Mouse (Mus musculus) layer of hippocampus, adult 2 months (tissue): Measurements from ENCODE around the gene Cyp2d22. TPM values are rescaled to one million over a fixed set of nuclear protein-coding genes. Genes with fewer than 3 reads are reported as not detected.
A peak's percentile ranks its signal among the peaks of the same experiment; 100 is the strongest.

ENCODE experiments used
- DNase-seq, 2 experiments: peaks; one replicate each; pipeline ENCODE4 v3.0.0; 2022; ENCODE audit warnings: low spot score in 2 of 2
- H3K27ac ChIP-seq: fragments of 200-600 bp; 2 replicates; pipeline ENCODE4 v1.8.1; 2022
- H3K4me3 ChIP-seq: fragments of 200-600 bp; 2 replicates; pipeline ENCODE4 v1.8.1; 2022; ENCODE audit warnings: mild to moderate bottlenecking
- CTCF ChIP-seq: fragments of 200-600 bp; conservative IDR thresholded peaks from 2 replicates; pipeline ENCODE4 v1.8.1; 2022; ENCODE audit warnings: antibody characterized with exemption, mild to moderate bottlenecking, moderate library complexity
- total RNA-seq, 2 experiments: library from RNA; stranded (reverse); gene quantifications; 2 replicates each; pipeline ENCODE4 v1.2.3; 2021

Gene Cyp2d22
- total RNA-seq, 2 experiments from 2014 or later, result 43.0 to 53.8 TPM

- TF ChIP-seq CTCF, result peak; percentile 55
- Histone ChIP-seq H3K4me3 (peak overlapping the region; percentile 92), H3K27ac (peak overlapping the region; percentile 97)
- no peak for DNase-seq
Observed at GRCm38 (mm10) chr15:82346580-82347302, 33.3 kb downstream of the Cyp2d22 start.

GRCm38 (mm10) chr15:82345820-82346470, 34.1 kb downstream of the Cyp2d22 start:
- Histone ChIP-seq H3K27ac (peak overlapping the region; percentile 97), H3K4me3 (peak overlapping the region; percentile 92)
- no peak for TF ChIP-seq CTCF
- peak; percentile 96 to 98 for DNase-seq

- TF ChIP-seq CTCF, result no peak
Observed at GRCm38 (mm10) chr15:82344971-82345370, 35.1 kb downstream of the Cyp2d22 start.

GRCm38 (mm10) chr15:82343368-82344287, 36.4 kb downstream of the Cyp2d22 start:
- no peak for DNase-seq
- no peak overlapping the region for H3K4me3 ChIP-seq
- no peak overlapping the region for H3K27ac ChIP-seq
- no peak for TF ChIP-seq CTCF

More at GRCm38 (mm10) chr15:82344971-82345370, 35.1 kb downstream of the Cyp2d22 start:
- Histone ChIP-seq H3K27ac (no peak overlapping the region), H3K4me3 (no peak overlapping the region)
- no peak for DNase-seq

DNA sequence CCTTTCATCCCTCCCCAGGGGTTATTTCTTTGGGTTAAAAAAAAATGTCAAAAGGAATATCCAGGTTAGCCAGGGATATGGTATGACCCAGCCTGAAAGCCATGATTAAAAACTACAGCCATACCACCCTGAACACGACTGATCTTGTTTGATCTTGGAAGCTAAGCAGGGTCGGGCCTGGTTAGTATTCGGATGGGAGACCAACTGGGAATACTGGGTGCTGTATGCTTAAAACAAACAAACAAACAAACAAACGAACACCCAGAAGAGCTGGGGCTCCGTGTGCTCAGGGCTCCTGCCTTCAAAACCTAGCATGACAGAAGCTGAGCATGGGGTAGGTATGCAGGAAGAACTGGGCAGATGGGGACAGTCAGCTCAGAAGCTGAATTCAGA, 37.5 kb downstream of the Cyp2d22 start:
- no peak overlapping the region for H3K4me3 ChIP-seq
- H3K27ac ChIP-seq, result no peak overlapping the region
- no peak for TF ChIP-seq CTCF
- no peak for DNase-seq

- DNase-seq, result no peak
- no peak for TF ChIP-seq CTCF
- H3K27ac ChIP-seq, result no peak overlapping the region
- H3K4me3 ChIP-seq, result no peak overlapping the region
Observed at GRCm38 (mm10) chr15:82341675-82342542, 38.2 kb downstream of the Cyp2d22 start.

- no peak overlapping the region for H3K27ac ChIP-seq
- no peak for TF ChIP-seq CTCF
- DNase-seq, result no peak
- H3K4me3 ChIP-seq, result peak overlapping the region; percentile 19; the same call in 1 of the 2 replicates
Observed at GRCm38 (mm10) chr15:82341036-82341501, 39.0 kb downstream of the Cyp2d22 start.

GRCm38 (mm10) chr15:82340414-82341035, 39.5 kb downstream of the Cyp2d22 start:
- TF ChIP-seq CTCF, result no peak
- DNase-seq, result no peak
- H3K4me3 ChIP-seq, result no peak overlapping the region; the same call in 1 of the 2 replicates
- no peak overlapping the region for H3K27ac ChIP-seq

DNA sequence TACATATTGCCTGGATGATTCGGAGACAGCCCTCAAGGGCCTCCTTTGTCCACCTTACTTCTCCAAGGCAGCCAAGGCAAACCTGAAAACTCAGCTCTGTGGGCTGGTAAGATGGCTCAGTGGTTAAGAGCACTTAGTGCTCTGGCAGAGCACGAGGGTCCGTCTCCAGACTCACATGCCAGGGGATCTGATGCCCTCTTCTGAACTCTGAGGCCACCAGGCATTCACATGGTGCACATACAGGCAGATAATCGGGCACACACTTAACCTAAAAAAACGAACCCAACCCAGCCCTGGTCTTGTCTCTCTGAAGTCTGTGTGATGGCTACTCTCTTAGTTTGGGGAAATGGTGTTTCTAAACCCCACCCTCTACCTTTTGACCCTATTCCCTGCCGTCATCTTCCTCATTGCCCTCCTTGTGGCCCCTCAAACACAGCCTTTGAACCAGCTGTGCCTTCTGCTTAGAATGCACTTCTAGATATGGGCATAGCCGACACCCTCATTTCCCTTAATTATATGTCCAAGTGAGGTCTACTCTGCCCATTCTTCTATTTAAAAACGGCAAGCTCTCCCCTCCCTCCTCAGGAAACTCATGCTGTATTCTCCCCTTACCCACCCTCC, 40.3 kb downstream of the Cyp2d22 start:
- TF ChIP-seq CTCF, result no peak
- Histone ChIP-seq H3K4me3 (no peak overlapping the region), H3K27ac (no peak overlapping the region)
- no peak for DNase-seq

DNA sequence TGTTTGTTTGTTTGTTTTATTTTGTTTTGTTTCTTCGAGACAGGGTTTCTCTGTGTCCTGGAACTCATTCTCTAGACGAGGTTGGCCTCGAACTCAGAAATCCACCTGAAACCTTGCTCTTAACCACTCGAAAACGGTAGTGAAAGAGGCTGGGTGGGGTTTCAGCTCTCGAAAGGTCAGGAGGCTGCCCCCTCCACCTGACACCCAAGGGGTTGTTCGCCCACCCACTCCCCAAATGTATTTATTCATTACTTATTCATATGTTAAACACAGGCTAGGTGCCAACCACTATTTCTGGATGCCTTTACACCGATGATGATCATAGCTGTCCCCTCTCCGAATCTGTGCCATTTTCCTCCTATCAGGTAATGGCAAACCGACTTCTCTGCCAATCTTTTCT, 40.9 kb downstream of the Cyp2d22 start:
- H3K4me3 ChIP-seq, result peak overlapping the region; percentile 94
- peak overlapping the region; percentile 79 for H3K27ac ChIP-seq
- no peak for DNase-seq
- TF ChIP-seq CTCF, result no peak

DNA sequence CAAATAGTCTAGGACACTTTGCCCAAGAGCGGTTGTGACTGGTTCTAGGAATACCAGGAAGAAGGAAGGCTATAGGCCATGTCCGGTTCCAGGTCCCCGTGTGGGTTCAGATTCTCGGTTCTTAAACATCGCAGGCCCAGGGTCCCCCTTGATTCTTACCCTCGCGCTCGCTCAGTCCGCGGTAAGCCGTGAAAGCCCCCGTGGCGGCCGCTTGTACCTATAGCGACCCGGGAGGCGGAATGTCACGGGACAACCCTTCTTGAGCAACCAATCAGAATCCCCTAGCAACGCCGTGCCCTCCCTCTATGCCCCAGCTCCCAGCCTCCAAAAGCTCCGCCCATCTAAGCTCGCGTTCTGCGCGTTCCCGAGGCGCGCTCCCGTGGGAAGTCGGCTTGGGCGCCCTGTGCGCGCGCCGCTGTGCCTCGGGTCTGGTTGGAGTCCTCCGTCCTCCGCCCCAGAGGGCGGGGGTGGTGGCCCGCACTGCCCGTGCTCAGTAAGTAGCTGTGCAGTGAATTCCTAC, 41.4 kb downstream of the Cyp2d22 start, which contains the start of the genes Naga, Pheta2 and Smdt1:
TSS of gene Naga (minus strand) at position 333 of the 520 bp plus-strand sequence.
TSS of gene Pheta2 (plus strand) at position 350 of the 520 bp plus-strand sequence.
TSS of gene Smdt1 (plus strand) at position 367 of the 520 bp plus-strand sequence.
- peak within 1 kb of the TSS; percentile 94 for H3K4me3 ChIP-seq
- DNase-seq, result peak; percentile 94 to 96
- H3K27ac ChIP-seq, result peak within 1 kb of the TSS; percentile 79
- TF ChIP-seq CTCF, result peak; percentile 29
